Mouse (Mus musculus) C2C12 (cell line): ENCODE measurements around the gene Sox5.

Experiments
- CTCF ChIP-seq: IDR thresholded peaks from one replicate; pipeline ENCODE4 v1.5.1; 2011; ENCODE audit not compliant: control insufficient read depth, insufficient read depth, insufficient read length
- MYOG ChIP-seq: IDR thresholded peaks from one replicate; pipeline ENCODE4 v1.6.1; 2011; ENCODE audit not compliant: control insufficient read depth, insufficient read length; ENCODE audit errors: extremely low read depth

DNA sequence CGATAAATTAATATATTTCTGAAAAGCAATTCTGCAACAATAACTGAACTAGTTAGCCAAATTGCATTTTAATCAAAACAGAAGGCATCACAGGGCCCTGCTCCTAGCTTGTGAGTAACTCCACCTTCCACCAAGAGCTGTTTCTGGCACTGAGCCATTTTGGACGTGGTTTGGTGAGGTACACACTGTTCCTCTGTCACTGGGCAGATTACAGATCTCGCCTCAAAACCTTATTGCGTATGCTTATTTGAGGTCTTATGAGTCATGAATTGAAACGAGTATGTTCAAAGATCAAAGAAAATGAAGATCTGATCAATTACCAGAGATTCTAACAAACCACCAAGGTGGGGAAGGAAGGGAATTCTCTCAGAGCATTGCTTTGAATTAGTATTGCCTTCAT lies 22.5 kb upstream of the Sox5 start:
- TF ChIP-seq MYOG, result no peak
- TF ChIP-seq CTCF, result no peak
